Mouse (Mus musculus) forelimb bud, embryonic 11.5 days (tissue): Measurements from ENCODE around the gene Hist1h2ae.
"Not testable (repeated sequence)": the region's sequence is repeated elsewhere in the genome, so short reads cannot be mapped to it uniquely, and the experiment has no call there.

ENCODE experiments used
- DNase-seq: peaks from one replicate; pipeline ENCODE4 v3.0.0-alpha.2; 2012; ENCODE audit warnings: low read depth, low spot score

Hist1h2ae gene

DNA sequence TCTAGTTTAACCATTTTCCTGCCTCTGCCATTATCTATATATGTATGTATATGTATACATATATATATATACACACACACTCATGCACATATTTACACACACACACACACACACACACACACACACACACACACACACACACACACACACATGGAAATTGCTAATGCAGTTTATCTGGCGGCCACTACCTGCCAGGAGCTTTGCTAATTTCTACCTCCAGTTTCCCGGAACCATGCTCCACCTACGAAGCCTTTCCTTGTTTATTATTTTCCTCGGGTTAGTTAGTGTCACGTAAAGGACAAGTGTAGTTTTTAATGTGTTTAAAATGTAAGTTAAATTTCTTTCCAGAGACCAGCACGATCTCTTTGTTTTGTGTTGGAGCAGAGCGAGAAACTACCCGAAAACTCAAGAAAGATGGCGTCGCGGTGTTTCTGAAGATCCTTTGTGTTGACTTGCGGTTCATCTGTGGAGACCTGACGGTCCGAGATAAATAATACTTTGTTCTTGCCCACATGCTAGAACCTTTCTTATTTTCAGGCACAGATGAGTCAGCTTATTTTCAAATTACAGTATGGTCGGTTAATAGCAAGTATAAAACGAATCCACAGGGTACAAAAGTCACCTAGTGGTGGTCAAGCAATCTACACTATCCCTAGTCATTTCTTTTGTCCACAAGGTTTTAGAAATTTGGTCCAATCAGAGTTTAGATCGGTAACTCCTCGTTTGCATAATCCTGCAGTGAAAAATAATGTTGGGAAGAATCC, 8.1 kb downstream of the Hist1h2ae start:
- DNase-seq: peak; percentile 80

DNA sequence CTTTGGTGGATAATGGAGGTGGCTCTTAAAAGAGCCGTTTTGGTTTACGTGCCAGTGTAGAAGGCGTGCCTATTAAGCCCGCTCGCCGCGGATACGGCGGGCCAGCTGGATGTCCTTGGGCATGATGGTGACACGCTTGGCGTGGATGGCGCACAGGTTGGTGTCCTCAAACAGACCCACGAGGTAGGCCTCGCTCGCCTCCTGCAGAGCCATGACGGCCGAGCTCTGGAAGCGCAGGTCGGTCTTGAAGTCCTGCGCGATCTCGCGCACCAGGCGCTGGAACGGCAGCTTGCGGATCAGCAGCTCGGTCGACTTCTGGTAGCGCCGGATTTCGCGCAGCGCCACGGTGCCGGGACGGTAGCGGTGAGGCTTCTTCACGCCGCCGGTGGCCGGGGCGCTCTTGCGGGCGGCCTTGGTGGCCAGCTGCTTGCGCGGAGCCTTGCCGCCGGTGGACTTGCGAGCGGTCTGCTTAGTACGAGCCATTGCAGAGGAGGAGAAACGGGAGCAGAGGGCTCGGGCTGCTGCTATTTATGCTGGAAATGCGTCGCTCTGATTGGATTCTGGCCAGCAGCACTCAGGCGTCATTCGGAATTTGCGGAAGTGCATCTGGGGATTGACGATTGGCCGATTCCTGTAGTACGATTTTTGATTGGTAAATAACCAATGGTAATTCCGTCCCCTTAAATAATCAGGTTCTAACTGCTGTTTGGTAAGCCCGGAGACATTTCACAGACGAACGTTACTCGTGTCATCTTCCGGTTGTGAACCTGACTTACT, 8.9 kb downstream of the Hist1h2ae start, which contains the start of gene Hist1h3e:
Hist1h3e (minus strand) TSS at position 487 of the 777 bp plus-strand sequence.
- DNase-seq: peak; percentile 99

DNA sequence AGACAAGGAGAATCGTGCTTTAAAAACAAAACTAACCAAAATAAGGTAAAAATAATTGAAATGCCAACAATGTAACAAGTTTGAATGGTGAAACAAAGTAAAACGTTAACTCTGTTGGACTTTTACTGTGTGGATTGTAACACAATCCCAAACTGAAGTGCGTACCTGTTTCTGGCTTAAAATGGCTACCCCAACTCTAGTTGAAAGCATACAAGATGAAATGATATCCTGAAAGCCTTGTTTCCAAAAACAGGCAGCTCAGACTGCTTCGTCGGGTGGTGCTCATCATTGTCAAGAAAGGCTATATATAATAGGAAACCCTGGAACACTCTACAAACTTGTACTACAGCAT, 9.5 kb downstream of the Hist1h2ae start:
- DNase-seq: not testable (repeated sequence)

DNA sequence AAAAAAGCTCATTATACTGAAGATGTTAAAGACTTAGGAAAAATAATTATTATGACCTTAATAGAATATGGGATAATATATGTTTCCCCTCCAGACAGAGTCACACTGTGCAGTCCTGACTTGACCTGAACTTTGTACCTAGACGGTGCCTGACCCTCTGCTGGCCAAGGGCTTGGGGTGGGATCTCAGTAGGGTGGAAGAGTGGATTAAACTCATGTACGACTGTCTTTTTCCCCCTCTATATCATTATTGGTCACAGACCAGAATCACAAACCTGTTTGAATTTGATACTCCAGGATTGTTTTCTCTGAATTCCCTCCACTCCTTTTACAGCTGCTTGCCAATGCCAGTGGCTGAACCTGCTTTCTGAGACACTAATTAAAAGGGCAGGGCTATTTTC, 10.3 kb downstream of the Hist1h2ae start:
- DNase-seq: not testable (repeated sequence)

DNA sequence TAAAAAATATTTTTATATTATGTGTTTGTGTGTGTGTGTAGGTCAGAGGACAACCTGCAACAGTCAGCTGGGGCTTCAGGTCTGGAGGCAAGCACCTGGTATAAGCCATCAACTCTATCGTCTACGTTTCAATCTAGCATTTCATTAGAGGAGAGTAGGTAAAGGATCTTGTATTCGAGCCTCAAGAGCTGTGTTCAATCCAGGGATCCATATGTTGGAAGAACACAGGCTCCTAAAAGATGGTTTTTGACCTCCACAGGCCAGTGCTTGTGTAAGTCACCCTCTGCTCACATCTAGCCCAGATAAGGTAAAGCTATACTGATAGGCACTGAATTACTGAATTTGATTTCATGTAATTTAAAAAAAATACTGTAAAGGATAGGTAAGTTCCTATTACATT, 14.1 kb downstream of the Hist1h2ae start:
- no peak for DNase-seq

DNA sequence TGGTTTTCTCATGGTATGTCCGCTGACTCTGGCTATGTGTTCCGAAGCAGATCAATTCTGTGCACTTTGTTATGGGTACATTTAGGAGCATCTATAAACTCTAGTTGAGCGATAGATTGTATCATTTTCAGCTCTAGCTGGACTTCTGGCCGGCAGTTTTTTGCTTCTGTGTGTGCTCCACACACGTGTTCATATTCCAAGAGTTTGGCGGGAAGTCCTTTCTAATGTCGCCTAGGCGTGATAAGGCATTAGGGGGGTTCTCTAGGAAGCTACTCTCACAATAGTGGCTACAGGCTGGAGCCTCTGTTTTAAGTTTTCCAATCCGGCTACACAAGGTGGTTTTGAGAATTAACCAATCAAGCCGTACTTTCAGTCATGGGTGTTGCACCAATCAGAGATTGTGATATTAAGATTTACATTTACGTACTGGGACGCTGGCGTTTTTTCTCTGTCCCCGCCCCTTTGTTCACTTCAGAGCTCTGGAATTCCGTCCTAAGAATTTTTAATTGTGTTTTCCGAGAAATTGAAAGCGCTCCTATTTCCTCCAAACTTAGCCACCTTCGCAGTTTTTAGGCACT, 15.1 kb downstream of the Hist1h2ae start:
- DNase-seq: peak; percentile 93

DNA sequence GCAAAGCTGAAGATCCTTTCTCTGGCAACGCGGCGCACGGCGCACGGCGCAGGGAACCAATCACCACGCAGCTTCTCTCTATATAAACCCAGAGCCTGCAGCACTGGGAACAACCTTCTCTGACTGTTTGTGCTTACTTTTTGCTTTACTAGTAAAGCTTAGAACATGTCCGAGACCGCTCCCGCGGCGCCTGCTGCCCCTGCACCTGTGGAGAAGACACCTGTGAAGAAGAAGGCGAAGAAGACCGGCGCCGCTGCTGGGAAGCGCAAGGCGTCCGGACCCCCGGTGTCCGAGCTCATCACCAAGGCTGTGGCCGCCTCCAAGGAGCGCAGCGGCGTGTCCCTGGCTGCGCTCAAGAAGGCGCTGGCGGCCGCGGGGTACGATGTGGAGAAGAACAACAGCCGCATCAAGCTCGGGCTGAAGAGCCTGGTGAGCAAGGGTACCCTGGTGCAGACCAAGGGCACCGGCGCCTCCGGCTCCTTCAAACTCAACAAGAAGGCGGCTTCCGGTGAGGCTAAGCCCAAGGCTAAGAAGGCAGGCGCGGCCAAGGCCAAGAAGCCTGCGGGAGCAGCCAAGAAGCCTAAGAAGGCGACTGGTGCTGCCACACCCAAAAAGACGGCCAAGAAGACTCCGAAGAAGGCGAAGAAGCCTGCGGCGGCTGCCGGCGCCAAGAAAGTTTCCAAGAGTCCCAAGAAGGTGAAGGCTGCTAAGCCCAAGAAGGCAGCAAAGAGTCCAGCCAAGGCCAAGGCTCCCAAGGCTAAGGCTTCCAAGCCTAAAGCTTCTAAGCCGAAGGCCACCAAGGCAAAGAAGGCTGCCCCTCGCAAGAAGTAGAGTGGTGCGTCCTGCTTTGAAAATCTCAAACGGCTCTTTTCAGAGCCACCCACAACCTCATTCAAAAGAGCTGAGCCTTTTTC, 15.8 kb downstream of the Hist1h2ae start:
- DNase-seq: peak; percentile 93

DNA sequence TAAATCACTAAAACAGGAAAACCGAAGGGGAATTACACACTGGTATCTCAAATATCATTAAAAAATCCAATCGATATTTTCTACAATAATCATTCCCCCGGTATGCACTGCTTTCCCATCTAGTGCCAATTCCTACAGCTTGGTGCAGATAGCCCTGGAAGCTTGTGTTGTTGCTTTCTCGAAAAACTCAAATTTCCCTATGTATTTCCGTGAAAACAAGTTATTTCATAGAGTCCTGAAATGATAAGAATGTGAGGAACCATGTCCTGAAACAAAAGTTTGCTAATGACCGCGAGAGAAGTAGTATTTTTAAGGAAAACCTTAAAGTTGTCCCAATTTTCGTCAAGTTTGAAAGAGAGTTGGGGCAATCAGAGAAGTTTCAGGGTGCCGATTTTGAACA, 16.6 kb downstream of the Hist1h2ae start:
- DNase-seq: no peak

DNA sequence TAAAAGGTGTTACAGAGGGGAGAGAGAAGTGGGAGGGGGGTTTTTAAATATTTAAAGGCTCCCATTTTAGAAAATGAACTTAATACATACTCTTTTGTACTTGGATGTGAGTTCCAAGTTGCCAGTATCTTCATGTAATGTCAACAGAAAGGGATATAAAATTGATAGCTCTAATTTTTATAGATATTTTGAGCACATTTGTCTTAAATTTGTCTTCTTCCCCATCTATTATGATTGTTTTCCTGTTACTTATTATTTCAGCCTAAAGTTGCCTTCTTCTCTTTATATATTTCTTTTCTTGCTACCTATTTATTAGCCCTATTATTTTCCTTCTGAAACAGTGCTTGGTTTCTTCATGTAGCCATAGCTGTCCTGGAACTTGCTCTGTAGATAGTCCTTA, 18.1 kb downstream of the Hist1h2ae start, which contains the start of gene Hist1h1d:
Hist1h1d (plus strand) TSS at position 301 of the 400 bp plus-strand sequence.
- no peak for DNase-seq

DNA sequence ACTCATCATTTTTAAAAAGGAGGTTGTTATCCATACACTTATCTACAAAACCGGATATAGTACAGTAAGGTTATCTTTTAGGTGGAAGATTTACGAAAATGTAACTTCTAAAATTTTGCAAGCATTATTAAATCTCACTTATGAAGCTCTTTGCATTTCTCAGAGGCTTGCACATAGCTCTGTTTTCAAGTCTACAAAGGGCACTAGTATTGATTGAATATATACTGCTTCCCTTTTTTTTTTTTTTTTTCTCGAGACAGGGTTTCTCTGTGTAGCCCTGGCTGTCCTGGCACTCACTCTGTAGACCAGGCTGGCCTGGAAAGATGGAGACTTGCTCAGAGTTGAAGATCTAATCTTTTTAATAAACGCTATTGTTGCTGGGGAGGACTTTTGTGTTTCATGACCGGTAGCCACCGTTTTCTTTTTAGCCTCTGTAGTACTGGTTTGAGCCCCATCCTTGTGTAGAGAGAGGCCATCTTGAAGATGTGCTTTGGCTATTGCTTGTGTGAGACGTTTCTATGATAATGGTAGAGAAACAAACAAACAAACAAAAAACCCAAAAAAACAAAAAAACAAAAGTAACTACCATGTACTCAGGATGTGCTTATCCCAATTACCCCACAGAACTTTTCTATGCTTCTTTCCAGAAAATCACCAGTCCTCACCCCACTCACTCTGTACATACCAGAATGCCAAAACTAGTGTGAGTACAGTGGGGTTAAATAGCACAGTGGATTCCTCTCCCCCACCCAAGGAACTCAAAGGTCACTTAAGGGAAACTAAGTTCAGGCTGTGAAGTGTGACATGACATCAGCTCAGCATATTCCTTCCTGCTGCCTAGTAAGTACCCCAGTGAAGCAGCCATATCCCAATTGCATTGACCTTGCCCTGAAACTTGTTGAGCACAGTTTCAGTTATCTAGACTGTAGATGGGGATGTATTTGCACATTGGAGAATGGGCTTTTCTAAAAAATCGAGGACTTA, 18.8 kb downstream of the Hist1h2ae start:
- DNase-seq: no peak

DNA sequence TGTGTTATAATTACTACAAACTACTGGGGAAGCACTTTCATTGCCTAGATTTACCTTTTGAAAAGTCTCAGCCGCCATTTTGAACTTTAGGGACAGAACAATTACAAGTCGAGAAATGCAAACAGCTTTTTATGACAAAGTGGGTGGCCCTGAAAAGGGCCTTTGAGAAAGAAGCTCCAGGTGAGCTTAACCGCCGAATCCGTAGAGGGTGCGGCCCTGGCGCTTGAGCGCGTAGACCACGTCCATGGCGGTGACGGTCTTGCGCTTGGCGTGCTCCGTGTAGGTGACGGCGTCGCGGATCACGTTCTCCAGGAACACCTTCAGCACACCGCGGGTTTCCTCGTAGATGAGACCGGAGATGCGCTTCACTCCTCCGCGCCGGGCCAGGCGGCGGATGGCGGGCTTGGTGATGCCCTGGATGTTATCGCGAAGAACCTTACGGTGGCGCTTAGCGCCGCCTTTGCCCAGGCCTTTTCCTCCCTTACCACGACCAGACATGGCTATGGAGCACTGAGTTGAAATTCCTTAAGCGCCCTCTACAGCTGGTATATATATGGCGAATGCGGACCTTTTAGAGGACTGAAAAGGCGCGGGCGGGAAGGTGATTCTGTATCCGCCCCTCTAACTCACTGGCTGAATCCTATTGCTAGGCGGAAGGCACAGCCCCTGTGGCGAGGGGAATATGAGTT, 19.7 kb downstream of the Hist1h2ae start, which contains the start of gene Hist1h4f:
Hist1h4f (minus strand) TSS at position 503 of the 689 bp plus-strand sequence.
- DNase-seq: peak; percentile 97

DNA sequence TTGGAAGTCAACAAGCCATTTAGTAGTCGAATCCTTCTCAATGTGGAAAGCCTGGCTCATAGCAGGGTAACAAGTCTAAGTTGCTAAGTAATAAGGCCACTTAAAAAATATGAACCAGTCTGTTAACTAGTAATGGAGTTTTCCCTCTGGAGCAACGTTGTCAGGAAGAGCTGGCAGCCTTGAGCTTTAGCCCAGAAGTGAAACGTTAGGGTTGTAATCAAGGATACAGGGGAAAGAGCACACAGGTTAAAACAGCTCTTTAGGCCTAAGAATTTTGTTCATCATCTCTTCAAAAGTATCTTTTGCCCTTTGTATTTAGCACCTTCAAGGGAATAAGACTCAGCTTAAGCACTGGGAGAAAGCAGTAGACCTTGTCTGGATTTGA, 20.3 kb downstream of the Hist1h2ae start:
- DNase-seq: no peak

DNA sequence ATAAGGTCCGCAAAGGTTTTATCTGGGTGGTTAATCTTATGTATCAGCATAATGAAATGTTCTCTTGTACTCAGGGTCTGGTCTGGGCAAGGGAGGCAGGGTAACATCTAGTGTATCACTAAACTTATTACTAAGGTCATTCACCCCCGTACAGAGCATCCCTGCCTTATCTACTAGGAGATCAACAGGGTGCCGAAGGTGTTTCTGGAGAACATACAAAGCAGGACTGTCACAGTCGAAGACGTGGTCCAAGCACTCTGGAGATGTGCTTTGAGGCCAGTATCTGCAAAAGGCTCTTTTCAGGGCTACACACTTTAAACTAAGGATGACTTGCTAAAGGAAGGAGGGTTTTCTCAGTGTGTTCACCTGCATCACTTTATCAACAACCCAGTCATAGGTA, 24.3 kb downstream of the Hist1h2ae start:
- DNase-seq: no peak

DNA sequence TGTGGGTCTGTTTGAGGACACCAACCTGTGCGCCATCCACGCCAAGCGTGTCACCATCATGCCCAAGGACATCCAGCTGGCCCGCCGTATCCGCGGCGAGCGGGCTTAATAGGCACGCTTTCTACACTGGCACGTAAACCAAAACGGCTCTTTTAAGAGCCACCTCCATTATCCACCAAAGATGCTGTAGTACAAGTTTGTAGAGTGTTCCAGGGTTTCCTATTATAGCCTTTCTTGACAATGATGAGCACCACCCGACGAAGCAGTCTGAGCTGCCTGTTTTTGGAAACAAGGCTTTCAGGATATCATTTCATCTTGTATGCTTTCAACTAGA, 26.3 kb downstream of the Hist1h2ae start:
- not testable (repeated sequence) for DNase-seq

DNA sequence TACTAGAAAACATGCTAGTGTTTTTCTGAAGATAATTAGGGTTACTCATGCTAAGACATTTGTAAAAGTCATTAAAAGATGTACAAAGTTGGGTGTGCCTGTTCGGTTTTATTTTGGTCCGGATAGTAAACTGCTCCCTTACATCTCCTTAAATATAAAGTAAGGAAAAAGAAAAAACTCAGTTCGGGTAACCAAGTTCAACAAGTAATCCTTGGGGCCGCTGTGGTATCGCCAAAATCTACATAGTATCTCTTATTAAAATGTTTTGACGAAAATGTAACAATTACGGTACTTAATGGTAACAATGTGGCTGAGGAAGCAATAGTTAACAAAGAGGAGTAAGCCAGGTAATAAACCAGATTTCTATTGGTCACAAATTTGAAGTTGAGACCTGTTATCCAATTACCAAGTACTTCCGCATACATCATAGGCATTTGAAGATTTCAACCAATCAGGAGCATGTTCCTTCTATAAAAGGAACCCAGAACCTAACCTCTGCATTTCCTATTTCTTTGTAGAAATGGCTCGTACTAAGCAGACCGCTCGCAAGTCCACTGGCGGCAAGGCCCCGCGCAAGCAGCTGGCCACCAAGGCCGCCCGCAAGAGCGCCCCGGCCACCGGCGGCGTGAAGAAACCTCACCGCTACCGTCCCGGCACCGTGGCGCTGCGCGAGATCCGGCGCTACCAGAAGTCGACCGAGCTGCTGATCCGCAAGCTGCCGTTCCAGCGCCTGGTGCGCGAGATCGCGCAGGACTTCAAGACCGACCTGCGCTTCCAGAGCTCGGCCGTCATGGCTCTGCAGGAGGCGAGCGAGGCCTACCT, 26.8 kb downstream of the Hist1h2ae start, which contains the start of gene Hist1h3f:
Hist1h3f (plus strand) TSS at position 88 of the 822 bp plus-strand sequence.
- peak; percentile 97 for DNase-seq

DNA sequence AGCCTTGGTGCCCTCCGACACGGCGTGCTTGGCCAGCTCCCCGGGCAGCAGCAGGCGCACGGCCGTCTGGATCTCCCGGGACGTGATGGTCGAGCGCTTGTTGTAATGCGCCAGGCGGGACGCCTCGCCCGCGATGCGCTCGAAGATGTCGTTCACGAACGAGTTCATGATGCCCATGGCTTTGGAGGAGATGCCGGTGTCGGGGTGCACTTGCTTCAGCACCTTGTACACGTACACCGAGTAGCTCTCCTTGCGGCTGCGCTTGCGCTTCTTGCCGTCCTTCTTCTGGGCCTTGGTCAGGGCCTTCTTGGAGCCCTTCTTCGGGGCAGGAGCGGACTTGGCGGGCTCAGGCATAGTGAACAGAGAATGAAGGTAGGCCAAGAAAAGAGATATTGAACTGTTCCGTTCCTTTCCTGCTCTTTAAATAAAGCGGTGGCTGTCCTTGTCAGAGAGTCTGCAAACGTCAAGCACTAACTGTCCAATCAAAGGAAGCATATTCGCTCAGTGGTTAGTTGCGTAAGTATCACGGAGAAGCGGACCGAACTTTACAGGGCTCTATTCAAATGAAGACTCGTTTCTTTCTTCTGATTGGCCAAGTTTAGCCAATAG, 27.9 kb downstream of the Hist1h2ae start, which contains the start of gene Hist1h2bh:
Hist1h2bh (minus strand) TSS at position 394 of the 609 bp plus-strand sequence.
- peak; percentile 95 for DNase-seq

DNA sequence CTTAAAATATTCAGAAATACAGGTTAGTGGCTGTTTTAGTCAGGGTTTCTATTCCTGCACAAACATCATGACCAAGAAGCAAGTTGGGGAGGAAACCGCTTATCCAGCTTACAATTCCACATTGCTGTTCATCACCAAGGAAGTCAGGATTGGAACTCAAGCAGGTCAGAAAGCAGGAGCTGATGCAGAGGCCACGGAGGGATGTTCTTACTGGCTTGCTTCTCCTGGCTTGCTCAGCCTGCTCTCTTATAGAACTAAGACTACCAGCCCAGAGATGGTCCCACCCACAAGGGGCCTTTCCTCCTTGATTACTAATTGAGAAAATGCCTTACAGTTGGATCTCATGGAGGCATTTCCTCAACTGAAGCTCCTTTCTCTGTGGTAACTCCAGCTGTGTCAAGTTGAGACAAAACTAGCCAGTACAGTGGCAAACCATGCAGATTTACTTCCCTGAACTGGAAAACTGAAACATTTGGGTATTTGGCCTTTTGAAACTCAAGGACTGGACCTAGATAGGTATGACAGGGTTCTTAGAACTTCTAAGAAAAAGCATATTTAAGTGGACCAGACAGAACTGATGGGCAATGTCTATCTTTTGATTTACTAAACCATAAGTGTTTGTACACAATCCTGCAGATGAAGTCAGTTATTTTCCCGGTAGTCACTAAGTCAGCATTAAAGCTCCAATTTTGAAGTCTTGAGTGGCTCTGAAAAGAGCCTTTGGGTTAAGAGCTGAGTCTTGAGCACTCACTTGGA, 28.6 kb downstream of the Hist1h2ae start:
- DNase-seq: not testable (repeated sequence)
